Mouse (Mus musculus): ENCODE results near the gene Sh3kbp1.

DNA sequence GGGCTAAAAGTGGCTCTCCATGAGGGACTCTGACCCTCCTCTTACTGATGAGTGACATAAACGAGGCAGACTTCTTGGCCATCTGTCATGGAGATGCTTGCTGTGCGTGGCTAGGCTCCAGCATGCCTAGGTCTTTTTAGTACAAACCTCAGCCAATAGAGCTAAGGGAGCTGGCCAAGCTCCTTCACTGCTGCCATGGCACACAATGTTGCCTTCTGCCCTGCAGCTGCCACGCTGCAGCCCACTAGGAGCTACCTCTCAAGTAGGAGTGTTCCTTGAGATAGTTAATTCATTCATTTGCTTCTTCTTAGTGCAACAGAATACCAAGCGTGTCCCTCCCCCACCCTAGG, 327.3 kb downstream of the Sh3kbp1 start:
- TF ChIP-seq CTCF (IDR thresholded peaks at IDR 0.05; ENCODE audit: low read depth): no peak
- TF ChIP-seq EP300 (IDR thresholded peaks at IDR 0.05; ENCODE audit: low read depth): no peak
